Mouse (Mus musculus) c-Kit-positive CD71-positive TER-119-positive erythroid progenitor cells, embryonic 14.5 days (primary cell): ENCODE results near the gene Lce6a.

Source experiments
- DNase-seq: peaks from one replicate; pipeline ENCODE4 v3.0.0-alpha.2; 2013; ENCODE audit warnings: low spot score

Gene Lce6a

DNA sequence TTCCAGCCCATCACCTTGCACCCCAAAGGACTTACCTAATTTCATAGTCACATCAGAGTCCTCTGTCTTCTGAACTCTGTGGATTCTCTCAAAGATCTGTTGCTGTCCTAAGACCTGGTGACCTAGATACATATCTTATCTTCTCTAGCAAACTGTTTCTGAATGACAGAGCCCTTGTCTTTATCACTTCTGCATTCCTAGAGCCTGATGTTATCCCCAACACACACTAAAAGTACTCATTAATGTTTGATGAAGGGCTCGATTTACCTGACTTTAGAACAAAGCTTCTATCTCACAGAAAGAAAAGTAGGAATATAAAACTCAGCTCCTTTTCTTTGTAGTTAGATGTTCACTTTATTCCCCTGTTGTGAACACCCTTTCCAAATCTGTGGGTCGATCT is at the start of gene Lce6a:
Gene Lce6a, minus strand, starts transcription at position 101 of the 400 bp plus-strand sequence.
- no peak for DNase-seq

DNA sequence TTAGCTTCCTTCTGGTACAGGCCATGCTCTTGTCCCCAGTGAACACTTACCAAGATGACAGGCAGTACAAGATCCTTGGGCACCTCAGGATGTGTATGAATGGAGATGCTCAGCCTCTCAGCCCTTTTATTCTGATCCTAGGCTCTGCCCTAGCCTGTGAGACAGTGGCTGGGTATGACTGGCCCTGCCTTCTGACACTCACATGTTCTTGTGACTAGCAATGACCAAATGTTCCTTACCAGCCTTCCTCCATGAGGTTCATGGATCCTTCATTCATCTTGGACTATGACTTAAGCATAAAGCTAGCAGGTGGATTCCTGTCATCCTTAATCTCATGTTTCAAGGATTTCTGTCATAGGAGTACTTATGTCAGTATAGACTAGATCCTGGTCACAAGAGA is 48.8 kb upstream of the Lce6a start, which contains the start of gene Lce1a2:
Gene Lce1a2, minus strand, starts transcription at position 101 of the 400 bp plus-strand sequence.
- DNase-seq = no peak

DNA sequence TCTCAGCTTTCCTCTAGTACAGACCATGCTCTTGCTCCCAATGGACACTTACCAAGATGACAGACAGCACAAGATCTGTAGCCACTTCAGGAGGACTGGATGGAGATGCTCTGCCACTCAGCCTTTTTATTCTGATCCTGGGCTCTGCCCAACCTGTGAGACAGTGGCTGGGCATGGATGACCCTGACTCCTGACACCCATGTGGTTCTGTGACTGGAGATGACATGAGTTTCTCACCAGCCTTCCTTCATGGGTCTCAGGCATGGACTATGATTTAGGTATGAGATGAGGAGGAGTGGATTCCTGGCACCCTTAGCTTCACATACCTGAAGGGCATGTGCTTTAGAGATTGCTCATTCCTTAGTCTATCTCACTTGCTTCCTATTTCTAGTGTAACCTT is 35.4 kb upstream of the Lce6a start, which contains the start of gene Lce1b:
Gene Lce1b, minus strand, starts transcription at position 101 of the 400 bp plus-strand sequence.
- no peak for DNase-seq

DNA sequence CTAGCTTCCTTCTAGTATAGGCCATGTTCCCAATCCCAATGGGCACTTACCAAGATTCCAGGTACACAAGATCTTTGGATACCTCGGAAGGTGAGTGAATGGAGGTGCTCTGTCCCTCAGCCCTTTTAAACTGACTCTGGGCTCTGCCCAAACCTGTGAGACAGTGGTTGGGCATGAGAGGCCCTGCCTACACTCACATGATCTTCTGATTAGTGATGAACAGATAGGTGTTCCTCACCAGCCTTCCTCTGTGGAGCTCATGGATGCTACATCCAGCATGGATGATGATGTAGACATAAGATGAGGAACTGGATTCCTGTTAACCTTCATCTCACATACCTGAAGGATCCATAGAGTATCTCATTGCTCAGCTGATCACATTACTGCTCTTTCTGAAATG is 26.7 kb upstream of the Lce6a start, which contains the start of gene Lce1a1:
Gene Lce1a1, minus strand, starts transcription at position 101 of the 400 bp plus-strand sequence.
- no peak for DNase-seq

DNA sequence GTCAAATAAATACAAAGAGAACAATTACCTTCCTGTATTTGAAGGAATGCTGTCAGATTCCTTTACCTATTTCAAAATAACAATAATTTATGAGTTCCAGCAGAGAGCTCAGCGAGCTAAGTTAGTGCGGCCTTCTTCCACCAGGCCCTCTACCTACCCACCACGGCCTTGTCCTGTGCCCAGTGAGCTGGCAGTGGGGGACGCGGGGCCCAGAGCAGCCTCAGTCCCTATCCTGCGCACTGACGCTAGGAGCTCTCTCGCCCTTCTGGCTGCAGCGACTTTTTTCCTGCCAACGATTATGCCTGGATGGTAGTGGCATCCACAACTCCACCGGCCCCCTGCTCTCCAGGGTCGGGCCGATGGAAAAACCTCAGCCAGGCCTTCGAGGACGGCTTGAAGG is 18.4 kb upstream of the Lce6a start:
- DNase-seq = no peak

DNA sequence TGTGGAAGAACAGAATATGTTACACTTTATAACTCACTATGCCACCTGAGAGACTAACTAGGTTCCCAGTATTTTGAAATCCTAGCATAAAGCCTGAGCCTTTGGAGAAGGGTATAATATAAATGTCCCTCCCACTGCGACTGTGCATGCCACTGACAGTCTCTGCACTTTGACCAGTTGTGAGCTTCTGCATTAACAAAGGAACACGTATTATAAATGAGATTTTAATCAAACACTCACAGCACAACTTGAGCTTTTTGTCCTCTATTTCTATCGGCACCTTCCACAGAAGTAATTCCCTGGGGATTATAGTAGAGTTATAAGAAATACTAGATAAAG is 17.2 kb upstream of the Lce6a start:
- no peak for DNase-seq

DNA sequence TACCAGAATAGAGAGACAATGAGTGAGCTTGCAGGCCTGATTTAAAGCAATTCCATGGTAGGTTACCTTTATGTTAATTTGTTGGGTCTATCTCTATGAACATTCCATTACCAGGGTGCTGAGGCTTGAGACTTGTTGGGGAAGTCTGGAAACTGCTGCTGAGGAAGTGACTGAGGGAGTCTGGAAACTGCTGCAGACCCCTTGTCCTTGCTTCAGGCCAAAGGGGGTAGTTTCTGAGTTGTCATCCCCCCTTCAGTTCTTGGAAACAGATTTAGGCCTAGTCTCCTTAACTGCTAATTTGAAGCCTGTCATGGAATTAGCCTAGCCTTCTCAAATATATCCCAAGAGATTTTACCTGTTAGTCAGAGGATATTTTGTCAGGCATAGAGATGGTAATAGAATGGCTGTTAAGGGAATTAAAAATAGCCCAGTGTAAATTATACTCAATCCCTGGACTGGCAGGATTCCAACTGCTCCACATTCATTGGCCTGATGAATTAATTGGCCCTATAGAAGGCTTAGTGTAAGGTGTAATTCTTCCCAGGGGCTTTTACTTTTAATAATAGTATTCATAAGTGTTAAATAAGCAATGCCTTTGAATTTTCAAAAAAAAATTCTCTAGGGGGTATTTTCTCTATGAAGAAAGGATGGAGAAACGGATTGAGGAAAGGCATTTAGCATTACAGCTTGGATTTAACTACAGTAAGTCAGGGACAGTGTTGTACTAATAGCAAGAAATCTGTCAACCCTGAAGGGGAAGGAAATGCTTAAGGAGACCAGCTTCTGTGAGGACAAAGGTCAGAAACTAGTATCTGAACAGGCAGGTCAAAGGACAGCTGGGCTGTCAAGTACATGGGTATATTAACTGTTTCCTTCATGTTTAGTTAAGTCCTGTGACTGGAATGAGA is 16.5 kb upstream of the Lce6a start:
- DNase-seq = no peak

DNA sequence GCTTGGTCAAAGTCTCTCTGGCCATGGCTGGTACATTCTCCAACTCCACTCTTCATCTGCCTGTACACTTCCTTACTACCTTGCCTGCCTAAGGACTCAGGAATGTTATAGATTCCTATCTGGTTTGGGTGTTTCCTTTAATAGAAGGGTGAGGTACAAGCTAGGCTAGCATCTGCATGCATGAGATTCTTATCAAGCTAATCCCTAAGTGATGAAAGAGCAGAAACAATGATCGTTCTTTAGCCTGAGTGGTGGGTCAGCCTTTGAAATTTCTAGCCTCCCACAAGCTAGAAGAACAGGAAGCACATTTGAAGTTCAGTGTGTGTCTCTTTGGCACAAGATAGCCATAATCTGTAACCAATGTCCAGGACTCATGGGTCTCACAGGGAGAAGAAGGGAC is 11.7 kb downstream of the Lce6a start:
- DNase-seq = no peak

DNA sequence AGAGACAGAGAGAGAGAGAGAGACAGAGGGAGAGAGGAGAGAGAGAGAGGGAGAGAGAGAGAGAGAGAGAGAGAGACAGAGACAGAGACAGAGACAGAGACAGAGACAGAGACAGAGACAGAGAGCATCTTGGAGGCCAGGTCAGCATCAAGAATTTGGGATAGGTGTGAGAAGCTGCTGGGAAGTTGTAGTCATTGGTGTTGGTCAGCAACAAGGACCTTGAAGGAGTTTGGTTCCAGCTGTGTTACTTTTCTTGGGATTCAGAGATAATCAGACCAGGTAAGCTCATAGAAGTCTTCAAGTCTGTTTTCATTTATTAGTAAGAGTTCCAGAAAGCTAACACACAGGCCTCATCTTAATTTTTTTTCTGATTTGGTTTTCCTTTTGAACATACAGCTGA is 14.1 kb downstream of the Lce6a start, which contains the start of gene 2210017I01Rik:
Gene 2210017I01Rik, minus strand, starts transcription at position 101 of the 400 bp plus-strand sequence.
- no peak for DNase-seq

DNA sequence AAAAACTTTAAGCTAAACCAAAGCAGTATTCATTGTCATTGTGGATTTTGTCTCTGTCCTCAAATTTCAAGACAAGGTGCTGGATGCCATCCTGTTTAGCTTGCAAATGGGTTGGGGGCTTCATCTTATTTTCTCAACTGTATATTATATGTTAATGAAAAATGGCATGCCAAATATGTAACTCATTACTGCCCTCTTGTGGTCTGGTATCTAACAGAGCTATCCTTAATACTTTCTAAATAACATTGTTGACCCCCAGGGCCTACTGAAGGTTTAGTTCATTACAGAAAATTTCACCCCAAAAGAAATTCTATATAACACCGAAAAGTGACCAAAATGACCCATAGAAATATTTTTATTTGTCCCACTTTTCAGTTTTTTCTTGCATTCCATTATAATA is 19.3 kb downstream of the Lce6a start:
- peak; percentile 23 for DNase-seq

DNA sequence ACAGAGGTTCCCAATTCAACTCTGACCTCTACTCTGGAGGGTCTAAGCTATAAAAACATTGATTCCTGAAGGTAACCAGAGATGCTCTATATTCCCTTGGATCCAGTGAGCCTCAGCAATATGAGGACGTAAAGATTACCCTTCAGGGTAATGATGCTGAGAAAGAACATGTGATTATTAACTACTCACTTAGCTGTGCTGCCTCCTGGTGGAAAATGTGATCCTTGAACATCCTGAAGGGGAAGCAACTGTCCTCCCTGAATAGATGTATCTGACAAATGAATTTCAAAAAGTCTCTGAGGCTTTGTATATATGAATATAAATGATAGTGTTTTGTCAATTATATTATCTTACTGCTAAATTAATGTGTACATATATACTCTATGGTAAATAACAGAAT is 21.0 kb downstream of the Lce6a start:
- DNase-seq = no peak

DNA sequence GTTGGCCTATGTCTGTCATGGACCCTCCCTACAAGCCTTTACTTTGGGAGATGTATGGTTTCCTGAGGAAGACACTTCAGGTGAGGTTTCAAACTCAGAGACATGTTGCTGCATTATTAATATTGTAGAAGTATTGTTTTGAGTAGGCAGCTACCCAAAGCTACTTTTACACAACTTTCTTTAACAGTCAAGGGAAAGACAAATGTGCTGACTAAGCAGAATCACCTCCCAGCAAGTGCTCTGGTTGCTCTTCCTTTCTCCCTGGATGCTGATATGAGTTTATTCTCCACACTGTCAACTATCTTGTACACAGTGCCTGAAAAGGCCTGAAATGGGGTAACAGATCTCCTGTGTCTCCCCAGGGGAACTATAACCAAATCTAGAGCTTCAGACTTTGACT is 21.5 kb downstream of the Lce6a start:
- no peak for DNase-seq

DNA sequence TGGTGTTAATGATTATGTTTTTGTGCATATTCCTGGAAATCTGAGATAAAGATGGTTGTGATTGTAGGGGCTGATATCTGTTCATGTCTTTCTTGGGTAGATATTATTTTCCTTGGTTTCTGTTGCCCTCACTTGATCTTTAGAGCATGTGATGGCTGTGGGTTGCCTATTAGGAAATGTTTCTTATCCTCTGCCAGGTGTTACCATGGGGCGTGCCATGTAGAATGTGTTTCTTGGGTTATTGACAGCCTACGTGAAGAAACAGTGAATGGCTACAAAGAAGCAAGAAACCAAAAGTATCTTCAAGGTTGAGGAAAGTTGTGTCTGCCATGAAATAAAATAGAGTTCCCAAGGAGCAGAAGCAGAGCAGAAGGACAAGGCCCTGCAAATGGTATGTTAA is 23.0 kb downstream of the Lce6a start:
- DNase-seq = no peak

DNA sequence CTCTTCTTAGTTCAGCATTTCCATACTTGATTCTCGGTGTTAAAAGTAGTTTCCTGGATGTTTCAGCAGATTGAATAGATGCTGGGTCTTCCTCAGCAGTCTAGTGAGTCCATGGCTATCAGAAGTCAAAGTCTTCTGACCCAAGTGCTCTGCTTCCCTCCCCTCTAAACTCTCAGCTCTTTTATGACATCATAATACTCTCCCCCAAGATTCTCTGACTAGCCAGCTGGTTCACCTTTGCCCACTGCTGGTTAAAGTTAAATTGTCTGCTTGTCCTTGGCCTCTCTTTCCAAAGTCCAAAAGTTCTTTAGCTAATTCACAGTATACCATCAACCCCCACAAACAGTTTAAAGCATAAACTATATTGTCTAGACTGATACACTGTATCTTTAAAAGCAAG is 32.6 kb downstream of the Lce6a start, which contains the start of gene Smcp:
Gene Smcp, minus strand, starts transcription at position 140 of the 400 bp plus-strand sequence.
- no peak for DNase-seq

DNA sequence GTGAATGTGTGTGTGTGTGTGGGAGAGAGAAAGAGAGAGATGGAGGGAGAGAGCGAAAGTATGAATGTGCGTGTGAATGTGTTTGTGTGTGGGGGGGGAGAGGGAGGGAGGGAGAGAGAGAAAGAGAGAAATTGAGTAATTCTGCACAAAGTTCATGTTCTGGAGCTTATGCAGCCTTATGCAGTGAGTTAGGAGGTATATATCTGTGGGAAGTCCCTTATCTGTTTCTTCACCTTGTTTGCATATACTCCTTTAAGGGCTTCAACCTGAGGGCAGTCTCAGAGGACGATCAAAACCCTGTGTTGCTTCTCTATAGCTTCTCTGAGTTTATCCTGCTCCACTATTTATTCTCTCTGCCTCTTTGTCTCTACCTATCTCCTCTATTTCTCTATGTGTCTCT is 34.3 kb downstream of the Lce6a start:
- DNase-seq = no peak

DNA sequence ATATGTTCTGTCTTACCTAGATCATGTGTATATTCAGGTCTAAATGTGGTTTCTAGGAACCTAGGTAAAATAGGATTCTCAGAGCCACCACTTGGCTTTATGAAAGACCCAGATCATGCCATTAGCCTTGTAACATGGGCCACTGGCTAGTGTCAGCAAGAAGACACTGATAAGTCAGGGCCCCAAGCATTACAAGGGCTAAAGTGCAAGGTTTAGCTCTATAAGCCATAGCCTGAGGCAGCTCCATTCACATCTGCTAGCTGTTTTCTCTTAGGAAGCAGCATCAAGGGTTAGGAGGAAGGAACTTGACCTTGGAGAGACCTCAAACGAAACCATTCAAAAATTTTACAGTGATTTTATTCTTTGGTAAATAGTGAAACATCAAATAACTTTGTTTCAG is 36.4 kb downstream of the Lce6a start:
- no peak for DNase-seq

DNA sequence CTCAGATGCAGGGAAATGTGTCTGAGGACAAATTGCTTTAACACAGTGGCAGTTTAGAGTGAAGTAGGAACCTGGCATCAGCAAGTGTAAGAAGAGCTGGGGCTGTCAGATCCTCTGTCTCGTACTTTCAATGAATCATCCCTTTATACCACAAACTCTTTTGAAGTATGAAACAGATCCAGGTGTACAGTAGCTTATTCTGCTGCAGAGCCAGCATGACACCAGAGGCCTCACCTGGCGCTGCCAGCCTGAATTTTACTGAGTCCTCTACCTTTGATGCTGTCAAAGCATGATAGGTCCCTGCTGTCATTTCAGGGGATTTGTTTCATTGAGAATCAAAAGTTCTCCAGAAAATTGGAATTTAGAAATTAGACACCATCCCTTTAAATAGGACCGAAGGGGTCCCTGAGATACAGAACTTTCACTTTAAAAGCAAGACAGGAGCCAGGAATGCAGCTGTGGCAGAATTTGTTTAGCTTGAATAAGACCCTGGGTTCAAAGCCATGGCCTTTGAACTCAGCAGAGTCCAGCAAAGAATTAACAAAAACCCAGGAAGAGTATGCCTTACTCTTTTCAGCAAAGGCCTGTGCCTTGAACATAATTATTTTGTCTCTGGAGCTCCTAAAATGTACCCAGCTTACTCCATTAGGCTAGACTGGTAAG is 38.2 kb downstream of the Lce6a start:
- DNase-seq = no peak

DNA sequence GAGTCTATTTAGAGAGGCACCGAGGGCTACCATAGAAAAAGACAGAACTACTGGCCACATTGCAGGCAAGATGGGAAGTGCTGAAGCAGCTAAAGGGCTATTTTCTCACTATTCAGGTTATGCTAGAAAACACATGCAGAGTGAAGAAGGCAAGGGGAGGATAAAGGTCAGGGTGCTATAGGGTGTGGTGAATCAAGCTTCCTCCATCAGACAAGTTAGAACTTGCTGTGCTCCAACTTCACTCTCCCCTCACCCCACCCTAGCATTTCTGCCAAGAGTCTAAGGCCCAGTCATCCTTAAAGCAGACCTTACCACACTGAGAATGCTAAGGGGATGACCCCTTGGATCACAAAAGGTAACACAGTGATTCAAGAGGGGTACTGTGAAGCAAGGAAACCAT is 42.0 kb downstream of the Lce6a start:
- no peak for DNase-seq

DNA sequence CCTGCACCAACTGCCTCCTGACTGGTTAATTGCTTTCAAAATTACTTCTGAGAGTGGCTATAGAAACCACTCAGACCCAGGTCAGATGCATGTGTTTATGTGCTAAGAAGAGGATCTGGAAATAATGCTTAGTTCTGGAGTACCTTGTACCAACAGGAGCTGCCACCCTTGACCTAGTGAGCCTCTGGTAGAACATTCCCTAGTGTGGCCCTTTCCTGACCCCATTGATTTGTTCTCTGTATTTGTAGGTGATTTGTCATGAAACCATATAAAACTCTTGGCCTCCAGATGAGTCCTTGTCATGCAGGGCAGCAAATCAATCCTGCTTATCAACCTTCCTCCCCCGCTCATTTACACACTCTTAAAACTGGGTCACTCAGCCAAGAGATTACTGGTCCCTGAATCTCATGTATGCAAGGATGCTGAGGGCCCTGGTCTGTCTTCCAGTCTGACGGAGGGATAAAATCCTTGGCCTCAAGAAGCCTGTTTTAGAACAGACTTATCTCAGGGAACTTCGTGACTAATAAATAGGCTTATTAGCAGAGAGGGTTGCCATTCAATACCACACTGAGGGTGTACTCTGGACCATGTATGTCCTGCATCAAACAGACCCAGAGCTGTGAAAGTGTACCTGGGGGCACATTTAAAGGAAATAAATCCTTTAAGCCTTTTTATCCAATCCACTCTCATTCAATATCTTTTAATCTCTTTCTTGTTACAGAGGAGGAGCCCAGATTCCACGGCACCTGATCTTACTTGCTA is 42.6 kb downstream of the Lce6a start:
- DNase-seq = no peak

DNA sequence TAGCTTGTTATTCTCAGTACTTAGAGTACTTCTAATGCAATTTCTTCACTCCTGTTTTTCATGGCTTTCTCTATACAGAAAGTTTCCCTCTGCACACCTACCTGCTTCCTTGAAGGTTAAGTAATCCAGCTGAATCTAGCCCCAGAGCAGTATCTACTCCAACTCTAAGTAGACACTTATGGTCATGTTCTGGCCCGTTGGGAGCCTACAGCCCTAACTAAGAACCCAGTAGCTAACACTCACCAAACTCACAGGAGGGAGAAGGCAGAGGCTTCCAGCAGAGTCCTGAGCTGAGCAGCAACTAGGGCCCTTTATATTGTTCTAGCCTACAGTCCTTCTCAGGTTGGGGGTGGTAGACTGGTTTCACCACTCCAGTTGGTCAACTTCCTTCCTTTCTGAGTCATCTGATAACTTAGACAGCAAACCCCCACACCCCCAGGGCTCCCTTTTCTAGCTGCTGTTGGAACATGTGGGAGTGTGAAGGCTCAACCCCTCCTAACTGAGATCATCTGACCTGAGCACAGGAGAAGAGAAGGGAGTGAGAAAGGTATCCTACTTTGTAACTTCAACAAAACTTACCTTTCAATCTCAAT is 47.9 kb downstream of the Lce6a start, which contains the start of gene Ivl:
Gene Ivl, minus strand, starts transcription at position 287 of the 593 bp plus-strand sequence.
- DNase-seq = no peak

DNA sequence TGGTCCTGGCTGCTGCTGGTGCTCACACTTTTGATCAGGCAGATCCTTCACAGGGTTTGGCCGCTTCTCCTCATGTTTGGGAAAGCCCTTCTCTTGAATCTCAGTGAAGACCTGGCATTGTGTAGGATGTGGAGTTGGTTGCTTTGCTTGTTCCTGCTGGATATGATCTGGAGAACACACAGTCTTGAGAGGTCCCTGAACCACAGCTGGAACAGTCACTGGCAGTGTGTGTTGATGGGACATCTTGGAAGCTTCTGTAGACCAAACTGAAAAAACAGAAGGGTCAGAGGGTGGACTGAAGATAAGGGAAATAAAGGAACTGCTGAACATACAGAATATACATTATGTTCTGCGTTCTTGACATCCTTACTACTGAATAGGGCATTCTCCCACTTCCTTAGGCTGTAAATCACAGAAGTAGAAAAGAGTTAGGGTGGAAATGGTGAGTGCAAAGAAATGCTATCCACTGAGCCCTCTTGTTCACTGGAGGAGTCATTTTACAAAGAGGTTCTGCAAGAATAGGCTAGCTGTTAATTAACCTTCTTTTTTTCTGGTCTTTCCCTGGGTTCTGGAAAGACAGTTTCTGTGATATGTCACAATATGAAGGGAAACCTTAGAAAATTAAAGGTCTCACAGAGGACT is 48.8 kb downstream of the Lce6a start:
- DNase-seq = no peak
